Mouse (Mus musculus) layer of hippocampus, postnatal 25 days (tissue): Measurements from ENCODE around the gene Wwp2. TPM values are rescaled to one million over a fixed set of nuclear protein-coding genes. Genes with fewer than 3 reads are reported as not detected.

Experiments used
- DNase-seq, 2 experiments: peaks; one replicate each; pipeline ENCODE4 v3.0.0; 2022; ENCODE audit warnings: mixed read lengths in 2 of 2, low spot score in 1 of 2; ENCODE audit errors: extremely low spot score in 1 of 2
- total RNA-seq, 2 experiments: library from RNA; stranded (reverse); gene quantifications; 2 replicates each; pipeline ENCODE4 v1.2.3; 2021

The Wwp2 gene
- total RNA-seq, 2 experiments from 2014 or later: 36.3 to 37.0 TPM

DNA sequence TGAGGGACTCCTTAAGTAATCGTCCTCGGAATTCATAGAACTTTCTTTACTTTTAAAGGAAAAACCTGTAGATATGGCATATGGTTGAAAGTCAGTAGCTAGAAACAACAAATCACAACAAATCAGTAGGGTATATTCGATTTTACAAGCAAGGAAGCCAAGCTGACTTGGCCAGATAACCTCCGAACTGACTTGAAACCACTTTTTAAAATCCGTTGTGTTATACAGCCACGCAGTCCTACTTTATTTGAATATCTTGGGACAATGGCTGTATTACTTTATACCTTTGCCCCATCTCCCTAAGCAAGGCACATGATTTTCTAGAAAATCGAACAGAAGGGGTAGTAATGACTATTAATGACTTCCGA lies 11.0 kb upstream of the Wwp2 start:
- DNase-seq: no peak

DNA sequence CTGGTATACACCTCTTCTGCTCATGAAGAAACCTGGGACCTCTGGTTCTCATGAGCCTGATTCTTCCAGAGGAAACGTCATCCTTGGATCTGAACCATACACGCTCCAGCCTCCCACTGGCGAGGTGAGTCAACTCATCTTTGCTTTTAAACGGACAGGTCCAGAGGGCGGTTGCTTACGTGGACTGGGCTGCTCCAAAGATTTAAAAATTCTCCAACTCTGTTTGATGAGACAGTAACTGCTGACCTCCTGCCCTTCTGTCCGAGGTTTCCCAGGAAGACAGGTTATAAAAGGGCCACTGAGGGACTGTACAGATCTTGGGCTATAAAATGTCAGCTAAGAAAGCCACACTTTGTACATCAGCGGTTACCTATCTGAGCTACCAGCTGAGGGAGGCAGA lies 5.3 kb upstream of the Wwp2 start:
- DNase-seq: no peak

DNA sequence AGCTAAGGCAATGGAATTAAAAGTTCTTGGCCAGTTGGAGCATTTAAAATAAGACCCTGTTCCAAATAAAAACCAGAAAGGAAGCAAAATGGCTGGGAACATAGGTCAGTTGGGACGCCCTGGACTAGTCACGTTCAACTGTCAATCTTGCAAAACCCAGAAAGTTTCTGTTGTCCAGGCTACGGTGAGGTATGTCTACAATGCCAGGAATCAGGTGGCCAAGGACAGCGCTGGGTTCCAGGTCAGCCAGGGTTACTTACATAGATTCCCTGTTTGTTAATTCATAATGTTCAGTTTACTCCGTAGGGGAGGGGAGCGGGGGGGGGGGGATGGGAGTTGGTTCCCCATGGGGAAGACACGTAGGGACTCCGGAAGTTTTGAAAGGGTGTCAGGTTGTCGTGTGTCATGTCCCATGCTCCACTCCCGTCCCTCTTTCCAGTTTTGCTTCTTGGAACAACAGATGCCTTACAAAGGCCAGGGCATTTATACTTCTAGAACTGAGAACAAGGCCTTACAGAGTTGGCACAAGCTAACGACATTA lies 674 bp upstream of the Wwp2 start:
- no peak for DNase-seq

DNA sequence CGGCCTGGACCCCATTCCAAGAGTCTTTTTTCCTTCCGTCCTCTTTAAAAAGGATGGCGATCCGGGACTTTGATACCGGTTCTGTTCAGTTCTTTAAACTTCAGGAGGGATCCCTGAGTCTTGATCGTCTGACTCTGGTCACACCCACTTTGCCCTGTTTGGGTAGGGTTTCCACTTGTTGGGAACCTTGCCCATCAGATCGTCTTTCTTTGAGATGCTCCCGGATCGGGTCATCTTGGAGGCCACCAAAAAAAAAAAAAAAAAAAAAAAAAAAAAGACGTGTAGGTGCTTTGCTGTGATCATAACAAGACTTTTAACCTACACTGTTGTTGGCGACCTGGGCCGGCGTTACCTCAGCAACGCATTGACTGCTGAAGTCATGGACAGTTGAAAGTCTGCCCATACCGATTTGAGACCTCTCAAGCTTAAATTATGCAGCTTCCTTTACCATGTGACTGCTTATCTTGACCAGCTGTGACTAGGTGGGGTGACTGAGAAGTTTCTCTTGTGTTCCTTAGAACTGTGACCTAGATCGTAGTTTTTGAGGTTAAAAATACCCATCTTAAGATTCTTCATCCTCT lies 766 bp downstream of the Wwp2 start:
- DNase-seq: no peak

DNA sequence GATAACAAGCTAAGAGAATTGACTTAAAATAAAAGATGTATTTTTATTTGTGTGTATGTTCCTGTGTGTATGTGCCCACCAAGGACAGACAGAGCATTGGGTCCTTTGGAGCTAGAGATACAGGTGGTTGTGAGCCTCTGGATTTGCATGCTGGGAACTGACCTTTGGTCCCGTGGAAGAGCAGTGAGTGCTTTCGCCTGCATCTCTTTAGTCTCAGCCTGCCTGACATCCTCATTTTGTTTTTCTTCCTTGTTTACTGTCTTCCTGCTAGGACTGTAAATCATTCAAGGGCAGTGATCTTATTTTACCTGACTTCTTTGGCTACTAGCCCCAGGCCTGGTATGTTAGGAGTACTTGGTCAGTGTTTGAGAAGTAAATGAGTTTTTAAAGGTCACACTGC lies 1.5 kb downstream of the Wwp2 start:
- no peak for DNase-seq

DNA sequence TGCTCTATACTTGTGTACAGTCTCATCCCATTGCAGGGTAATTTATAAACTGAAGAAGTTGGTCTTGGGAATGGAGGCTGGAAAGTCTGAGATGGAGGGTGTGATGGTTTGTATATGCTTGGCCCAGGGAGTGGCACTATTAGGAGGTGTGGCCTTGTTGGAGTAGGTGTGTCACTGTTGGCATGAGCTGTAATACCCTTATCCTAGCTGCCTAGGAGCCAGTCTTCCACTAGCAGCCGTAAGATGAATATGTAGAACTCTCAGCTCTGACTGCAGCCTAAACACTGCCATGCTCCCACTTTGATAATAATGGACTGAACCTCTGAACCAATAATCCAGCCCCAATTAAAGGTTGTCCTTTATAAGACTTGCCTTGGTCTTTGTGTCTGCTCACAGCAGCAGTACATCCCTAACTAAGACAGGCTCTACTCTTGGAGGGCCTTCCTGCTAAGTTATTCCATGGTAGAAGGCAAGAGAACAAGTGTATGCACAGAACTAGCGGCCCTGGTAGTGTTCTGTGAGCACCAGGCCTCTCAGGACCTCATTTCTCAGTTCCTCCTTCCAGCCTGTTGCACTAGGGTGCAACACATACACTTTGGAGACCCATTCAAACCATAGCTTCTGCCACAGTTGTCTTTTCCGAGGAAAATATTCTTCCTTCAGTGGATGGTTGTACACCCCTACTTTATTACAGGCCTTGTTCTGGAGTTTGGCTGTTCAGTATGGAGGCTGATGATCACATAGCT lies 3.9 kb downstream of the Wwp2 start:
- no peak for DNase-seq

DNA sequence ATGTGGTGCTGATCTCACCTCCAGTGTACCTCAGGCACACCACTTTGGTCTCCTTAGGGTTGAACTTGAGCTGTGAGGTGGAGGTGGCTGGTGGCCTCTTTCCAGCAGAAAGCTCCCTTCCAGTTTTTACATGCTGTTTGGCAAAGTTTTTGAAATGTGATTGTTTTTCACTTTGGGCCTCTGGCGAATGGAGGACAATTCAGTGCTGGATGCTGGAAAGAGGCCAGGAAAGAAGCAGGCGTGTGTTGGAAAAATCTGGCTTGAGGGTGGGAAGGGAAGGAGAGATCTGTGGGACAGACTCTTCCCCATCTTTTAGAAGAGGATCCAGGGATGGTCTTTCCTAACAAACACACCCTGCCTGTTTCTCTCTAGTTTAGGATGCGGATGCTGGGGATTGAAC lies 8.5 kb downstream of the Wwp2 start:
- DNase-seq: no peak

DNA sequence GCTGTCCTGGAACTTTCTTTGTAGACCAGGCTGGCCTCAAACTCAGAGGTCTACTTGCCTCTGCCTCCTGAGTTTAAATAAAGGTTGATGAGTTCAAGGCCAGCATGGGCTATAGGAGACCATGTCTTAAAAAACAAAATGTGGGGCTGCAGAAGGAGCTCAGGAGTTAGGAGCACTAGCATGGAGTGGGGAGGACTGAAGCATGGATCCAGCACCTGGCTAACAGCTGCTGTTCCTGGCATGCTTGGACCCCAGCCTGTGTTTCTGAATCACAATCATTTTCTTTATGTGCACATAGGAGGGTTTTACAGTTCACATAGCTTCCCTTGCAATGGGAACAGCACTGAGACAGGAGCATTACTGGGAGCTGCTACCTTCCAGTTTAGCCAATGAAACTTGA lies 11.5 kb downstream of the Wwp2 start:
- no peak for DNase-seq

DNA sequence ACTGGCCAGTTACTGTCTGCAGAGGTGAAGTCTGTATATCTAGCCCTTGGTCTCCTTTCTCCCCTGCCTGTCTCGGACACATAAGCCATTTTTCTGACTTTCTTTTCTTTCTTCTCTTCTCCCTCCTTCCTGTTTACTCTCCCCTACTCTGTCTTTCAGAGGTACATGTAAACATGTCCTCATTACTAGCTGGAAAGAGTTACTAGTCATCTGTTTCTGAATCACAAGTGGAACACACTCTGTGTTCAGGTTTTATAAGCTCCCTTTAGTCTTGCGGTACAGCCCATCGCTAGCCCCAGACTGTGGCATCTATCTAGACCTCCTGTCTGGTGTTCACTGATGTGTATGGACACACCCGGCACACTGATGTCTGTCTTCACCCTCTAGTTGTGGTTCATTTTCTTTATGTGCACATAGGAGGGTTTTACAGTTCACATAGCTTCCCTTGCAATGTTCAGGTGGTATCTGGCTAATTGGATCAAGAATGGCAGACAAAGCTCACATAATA lies 12.3 kb downstream of the Wwp2 start:
- no peak for DNase-seq

DNA sequence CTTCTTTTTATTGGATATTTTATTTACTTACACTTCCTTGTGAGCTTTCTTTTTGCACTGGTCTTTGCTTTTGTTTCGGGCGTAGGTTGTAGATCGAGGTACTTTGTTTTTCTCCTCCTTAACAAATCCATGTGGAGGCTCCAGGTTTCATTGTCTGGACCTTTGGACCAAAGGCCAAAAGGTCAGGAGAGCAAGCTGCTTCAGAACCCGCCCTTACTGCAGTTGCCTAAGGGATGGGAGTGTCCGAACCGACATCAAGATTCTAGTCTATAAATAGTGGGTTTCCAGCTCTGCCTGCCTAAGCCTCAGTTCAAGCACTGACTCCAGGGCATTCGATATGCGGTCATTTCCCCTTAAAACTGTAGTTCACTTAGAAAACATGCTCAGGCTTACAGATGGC lies 13.0 kb downstream of the Wwp2 start:
- no peak for DNase-seq

DNA sequence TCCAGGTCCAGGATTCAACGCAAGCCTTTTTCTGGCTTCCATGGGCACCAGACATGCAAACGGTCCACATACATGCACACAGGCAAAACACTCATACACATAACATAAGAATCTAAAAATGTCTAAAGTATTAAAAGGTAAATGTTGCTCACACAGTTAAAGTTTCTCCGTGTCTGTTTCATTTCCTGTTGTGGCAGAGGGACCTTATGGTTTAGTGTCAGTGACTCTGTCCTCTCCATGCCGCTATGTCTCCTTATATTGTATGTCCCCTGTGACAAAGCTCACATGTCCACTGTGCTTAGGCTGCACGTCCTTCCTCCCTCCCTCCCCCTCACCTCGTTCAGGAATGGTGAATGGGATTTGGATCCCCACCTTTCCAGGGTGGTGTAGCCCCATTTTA lies 13.5 kb downstream of the Wwp2 start:
- no peak for DNase-seq

DNA sequence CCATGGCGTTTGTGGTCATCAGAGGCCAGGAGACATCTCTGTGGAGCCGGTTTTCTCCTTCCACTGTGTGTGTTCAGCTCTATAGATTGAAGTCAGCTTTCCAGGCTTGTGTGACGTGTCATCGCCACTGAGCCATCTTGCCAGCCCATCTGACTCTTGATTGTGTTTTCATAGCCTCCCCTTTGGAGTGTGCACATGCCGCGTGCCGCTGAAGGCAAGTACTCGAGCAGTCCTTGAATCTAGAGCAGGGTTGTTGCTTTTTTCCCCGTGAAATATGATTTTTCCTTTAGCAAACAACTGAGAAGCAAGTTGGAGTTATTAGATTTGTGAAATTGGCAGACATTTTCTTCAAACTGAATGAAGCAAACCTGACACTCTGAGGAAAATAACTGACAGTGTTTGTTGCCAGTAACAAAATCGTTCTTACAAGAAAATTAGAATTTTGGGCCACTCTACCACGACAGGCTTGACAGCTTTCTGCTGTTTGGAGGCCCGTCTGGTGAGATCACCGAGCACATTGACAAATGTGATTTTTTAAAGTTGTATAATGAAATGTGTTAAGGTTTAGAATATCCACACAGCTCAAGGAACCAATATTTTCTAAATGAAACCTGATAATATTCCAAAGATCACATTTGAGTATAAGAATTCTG lies 15.4 kb downstream of the Wwp2 start:
- no peak for DNase-seq

DNA sequence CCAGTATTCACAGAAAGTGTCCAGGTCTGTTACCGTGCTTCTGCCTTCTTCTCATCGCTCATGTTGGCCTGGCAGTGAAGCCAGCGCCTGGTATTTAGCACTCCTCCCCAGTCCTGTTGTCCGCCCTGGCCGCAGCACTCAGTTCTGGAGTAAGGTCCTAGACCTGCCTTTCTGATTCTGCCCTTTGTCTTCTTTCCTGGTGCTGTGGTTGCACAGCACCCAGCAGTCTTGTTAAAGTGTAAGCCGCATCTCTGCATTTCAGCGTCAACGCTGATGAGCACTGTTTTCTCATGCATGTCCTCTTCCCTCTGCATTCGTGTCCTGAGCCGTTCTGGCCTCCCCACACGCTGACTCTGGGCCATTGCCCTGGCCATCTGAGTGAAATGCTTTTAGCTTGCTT lies 17.2 kb downstream of the Wwp2 start:
- DNase-seq: no peak

DNA sequence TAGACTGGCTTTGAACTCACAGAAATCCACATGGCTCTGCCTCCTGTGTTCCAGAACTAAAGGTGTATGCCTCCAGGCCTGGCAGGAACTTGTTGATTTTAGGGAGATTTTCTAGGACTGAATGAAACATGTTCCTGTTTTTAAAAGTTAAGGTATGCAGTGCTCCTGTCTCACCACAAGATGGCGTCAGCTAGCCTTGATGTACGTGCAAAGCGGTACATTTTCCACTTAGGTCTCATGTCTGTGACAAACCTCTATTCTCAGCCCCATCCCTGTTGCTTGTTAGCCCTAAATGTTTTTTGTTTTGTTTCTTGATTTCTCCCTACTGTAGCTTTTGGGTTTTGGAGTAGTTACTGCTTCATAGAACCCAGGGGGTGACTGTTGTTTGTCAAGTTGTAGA lies 19.1 kb downstream of the Wwp2 start:
- peak in 1 of 2 experiments; percentile 50 for DNase-seq

DNA sequence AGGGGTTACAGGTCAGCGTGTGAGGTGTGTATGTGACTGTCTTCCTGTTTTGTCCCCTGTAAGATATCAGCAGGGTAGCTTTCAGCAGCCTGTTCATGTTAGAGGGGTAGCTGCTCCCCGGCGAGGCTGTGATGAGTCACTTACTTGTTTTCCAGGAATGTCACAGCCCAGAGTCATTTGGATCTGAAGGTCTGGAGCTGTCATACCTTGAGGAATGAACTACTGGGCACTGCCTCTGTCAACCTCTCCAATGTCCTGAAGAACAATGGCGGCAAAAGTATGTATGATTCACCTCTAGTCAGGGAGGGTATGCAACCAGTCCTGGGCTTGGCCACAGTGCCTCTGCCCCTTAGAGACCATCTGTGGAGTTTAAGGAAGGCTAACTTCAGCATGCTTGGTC lies 21.6 kb downstream of the Wwp2 start:
- no peak for DNase-seq

DNA sequence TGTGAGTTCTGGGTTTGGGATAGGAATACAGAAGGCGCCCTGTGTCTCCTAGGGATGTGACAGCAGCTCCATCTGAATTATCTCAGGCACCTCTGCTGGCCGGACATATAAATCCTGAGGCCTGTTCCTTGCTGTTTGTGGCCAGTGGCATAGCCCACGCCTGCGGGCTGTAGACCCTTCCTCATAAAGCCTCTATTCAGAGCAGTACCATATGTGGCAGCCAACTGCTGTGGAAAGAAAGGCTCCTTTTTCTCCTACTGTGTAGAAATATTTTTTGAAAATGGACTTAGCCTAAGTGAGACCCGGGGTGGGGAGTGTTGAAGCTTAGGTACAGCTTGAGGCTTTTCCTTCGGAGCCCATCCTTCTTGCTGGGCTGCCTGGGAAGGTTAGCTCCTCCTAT lies 22.1 kb downstream of the Wwp2 start:
- no peak for DNase-seq

DNA sequence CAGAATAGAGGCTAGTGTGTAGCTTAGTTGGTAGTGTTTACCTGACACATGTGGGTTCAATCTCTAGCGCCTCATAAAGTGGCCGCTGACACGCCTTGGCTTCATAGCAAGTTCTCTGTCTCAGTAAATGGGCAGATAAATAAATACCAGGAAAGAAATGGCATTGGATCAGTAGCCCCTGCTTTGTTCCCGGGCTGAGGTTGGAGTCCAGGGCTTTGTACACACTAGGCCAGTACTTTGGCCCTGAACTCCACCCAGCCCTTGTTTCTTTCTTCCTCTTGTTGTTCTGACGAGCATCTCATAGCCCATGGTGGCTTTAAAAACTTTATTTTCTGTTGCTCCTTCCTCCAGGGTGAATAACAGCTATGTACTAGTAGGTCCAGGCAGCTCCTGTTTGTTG lies 26.3 kb downstream of the Wwp2 start:
- no peak for DNase-seq

DNA sequence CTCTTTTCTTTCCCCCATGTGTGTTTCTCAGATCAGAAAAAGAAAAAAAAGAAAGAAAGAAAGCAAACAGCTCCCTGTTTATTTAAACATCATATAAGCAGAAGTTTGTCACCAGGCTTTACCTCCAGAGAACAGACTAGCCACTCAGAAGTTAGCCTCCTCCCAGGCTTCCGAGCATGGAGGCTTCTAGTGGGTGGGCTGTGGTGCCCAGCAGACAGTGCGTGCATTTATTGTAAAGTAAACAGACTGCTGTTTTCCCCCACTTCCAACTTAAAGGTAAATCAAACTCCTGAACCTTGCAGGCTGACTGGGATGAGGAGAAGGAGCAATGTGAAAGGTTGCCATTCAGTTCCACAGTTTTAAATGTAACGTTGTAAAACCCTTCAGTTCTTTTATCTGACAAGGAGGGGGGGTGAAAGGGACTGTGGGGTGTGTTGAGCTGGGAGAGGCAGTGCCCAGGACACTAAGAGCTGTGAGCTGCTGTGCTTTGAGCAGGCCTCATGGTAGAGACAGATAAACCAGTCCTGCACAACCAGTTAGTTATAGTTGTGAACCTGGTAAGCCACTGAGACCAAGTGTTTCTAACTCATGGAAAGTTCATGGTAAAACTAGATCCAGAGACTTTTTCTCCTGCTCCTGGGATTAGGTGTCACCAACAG lies 29.3 kb downstream of the Wwp2 start:
- no peak for DNase-seq

DNA sequence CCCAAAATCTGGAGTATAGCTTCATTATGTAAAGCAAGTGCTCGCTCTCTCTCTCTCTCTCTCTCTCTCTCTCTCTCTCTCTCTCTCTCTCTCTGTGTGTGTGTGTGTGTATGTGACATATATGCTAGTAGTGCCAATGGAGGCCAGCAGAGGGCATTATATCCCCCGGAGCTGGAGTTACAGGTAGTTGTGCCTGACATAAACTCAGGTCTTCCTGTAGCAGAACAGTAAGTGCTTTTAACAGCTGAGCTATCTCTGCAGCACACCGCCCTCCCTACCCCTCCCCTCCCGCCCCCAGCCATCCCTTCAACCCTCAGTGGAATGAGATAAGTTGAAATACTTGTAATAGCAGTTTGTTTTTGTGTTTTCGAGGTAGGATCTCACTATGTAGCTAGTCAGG lies 30.5 kb downstream of the Wwp2 start:
- no peak for DNase-seq

DNA sequence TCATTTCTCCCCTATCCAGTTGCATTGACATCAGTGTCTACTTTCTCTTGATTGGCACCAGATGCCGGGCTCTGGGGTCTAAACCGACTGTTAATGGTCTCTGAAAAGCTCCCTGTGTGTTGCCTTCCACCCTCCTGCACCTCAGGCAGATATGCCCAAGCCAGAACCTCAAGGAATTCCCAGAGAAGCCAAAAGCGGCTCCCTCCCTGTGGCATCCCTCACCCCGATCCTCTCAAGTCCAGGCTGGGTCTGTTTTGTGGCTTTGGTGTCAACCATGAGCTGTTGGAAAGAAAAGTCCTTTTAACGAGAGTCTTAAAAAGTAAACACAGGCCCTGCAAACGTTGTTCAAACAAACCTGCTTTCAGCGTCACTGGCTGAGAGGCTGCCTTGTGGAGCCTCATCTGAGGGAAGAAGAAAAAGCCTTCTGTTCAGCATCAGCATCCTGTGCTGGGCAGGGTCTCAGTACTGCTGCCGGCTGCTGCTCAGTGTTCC lies 32.7 kb downstream of the Wwp2 start:
- no peak for DNase-seq

DNA sequence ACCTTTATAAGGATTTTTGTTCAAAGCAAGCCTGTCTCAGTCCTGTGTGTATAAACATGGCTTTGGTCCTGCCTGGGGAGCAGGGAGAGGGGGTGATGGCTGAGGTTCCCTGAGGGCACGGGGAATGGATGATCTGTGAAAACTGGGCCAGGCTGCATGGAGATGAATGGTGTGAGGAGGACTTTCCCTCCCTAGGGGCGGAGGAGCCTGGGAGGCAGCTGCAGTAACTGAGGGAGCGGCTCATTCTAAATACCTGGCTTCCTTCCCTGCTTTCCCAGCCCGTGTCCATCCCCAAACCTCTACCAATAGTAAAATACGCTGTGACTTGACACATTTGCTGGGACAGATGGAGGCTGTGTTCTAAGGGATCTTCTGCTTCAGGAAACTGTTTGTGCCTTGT lies 34.1 kb downstream of the Wwp2 start:
- no peak for DNase-seq
